Mouse (Mus musculus): ENCODE measurements around the gene Rad51b.

The Rad51b gene

DNA sequence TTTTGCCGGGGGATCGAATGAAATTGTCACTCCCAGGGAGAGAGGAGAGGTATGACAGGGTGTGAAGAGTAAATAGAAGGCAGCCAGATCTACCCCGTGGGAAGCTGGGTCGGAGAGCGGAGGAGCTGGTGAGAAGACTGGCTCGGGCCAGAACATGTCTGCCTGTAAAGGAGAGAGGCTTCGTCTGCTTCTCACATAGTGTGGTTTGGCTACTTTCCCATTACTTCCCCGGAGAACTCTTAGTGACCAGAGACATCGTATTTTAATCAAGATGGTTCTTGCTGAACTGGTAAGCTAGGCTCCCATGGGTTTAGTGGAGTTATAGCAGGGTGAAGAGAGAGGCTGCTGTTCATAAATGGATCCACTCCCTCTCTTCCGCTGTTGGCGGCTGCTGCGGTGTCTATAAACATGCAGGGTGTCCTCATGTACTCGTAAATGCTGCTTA lies 438.3 kb downstream of the Rad51b start:
- in situ Hi-C loops (cut with MboI; ENCODE audit: unreplicated experiment in 2 of 2), result no loop called here

DNA sequence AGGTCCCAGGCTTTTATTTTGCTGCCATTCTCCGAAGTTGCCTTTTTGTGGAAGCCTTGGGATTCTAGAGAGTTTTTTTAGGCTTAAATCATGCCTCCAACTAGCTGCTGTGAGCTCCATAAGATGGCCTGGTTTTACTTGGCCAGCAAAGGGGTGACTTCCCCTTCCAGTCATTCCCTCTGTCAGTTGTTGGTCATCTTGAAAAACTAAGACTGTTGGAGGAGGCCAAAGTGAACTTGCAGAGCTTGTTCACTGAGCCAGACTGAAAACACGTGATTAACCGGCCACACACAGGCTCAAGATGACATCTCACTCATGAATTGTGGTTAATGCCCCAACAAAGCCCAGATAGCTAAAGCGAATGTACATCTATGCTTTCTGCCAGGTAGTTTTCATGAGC lies 438.8 kb downstream of the Rad51b start:
- in situ Hi-C loops (cut with MboI; ENCODE audit: unreplicated experiment in 2 of 2), result no loop called here

DNA sequence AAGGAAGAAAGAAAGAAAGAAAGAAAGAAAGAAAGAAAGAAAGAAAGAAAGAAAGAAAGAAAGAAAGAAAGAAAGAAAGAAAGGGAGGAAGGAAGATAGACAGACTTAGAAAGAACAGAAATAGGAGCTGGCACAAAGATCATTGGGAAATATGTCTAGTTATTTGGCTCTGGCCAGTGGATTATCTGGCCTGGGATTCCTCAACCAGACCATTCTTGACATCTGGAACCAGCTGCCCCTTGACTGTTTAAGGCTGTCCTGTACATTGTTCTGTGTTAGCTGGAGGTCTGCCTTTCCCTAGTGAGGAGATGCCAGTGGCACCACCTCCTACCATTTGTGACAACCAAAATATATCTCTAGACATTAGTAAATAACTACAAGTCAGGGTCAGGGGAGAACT lies 441.6 kb downstream of the Rad51b start:
- in situ Hi-C loops (cut with MboI; ENCODE audit: unreplicated experiment in 2 of 2), result no loop called here

DNA sequence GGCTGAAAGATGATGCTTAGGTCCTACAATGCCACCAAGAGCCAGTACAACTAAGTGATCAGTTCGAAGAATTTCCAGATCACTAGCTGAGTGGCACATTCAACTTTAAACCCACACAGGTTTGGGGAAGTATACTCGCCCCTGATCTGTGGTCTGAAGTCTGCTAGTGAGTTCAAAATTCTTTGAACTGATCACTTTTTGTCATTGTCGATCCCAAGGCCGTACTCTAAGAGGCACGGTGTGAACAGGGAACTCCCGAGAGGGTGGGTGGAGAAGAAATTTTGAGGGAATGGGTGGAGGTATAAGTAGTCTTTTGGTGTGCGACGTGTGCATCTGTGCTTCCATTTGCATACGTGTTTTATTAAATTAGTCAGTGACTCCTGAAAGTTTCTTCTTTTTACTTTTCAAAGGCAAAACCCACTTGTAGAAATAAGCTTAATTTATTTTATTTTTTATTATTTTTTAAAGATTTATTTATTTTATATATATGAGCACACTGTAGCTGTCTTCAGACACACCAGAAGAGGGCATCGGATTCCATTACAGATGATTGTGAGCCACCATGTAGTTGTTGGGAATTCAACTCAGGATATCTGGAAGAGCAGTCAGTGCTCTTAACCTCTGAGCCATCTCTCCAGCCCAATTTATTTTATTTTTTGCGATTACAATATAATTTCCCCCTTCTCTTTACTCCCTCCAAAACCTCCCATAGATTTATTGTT lies 443.0 kb downstream of the Rad51b start:
- in situ Hi-C loops (cut with MboI; ENCODE audit: unreplicated experiment in 2 of 2), result no loop called here

DNA sequence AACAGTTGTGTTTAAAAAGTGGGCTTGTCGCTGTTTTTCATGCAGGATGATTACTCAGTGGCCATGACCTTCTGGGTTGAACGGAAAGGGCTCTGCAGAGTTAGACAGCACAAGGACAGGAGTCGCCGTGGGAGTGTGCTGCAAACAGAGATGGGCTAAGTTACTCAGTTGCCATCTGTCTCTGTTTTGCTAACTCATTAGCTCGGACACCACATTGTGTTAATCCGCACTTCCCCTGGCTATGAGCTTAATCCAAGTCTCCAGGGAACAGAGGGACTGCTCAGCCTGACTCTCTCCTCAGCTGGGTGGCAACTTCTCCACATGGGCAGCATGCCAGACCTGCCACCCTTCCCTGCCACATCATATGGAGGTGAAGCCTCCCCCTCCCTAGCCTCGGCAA lies 445.1 kb downstream of the Rad51b start:
- in situ Hi-C loops (cut with MboI; ENCODE audit: unreplicated experiment in 2 of 2), result no loop called here

DNA sequence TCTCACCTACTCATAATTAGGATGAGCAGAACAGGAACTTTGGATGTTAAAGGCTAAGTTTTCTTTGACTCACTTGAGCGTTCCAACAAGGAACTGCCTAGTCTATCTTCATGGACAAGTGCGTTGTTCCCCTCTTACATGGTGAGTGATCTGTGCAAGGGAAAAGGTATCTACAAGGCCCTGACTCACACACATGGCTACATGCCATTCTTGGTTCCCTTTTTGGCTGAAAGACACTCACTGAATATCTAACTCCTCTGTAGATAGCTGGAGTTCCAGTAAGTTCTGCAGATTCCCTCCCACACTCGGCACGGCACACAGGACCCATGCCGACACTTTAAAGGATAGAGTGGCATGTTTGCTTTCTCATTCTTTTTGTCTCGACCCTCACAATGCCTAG lies 447.0 kb downstream of the Rad51b start:
- in situ Hi-C loops (cut with MboI; ENCODE audit: unreplicated experiment in 2 of 2), result no loop called here

DNA sequence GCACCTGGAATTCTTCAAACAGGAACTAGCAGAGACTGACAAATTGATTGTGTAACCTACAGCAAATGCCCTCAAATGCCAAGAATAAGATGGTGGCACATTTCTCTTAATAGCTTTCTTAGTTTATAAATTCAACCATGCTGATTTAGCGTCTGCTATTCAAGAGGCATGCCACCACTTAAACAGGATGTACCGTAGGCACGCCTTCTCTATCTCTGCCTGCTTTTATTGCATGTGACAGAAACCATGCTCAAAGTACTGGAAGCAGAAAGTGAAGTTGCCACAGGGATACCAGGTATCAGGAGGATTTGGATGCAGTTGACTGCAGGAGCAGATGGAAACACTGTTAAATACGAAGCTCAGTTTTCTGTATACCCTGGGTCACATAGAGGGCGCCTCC lies 448.1 kb downstream of the Rad51b start:
- in situ Hi-C loops (cut with MboI; ENCODE audit: unreplicated experiment in 2 of 2), result no loop called here

DNA sequence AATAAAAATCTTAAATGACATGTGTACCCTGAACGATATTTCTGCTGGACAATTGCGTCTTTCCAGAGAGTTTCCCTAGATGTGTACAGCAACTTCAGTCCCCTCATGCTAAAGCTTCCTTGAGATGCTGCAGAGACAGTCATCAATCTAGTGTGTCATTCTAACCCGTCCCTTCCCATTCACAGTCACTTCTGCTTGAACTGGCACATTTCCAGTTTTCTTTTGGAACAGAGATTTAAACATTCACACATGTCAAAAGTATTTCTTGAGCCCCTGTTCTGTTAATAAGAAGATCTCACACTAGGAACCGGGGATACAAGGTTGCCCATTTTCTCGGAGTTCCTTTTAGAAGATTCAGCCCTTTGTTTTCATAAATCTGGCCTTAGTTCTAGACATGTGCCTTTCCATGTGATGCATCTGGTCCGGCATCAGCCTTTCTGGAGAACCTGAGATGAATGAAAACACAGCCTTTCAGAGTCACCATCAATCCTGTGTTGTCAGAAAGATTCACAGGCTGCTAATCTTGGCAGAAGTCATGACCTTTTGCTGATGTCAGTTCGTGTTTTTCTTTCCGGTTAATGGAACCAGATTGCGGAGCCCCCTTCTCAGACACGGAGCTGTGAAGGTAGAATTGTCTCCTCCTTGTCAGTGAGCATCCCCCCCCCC lies 448.9 kb downstream of the Rad51b start:
- in situ Hi-C loops (cut with MboI; ENCODE audit: unreplicated experiment in 2 of 2), result no loop called here

DNA sequence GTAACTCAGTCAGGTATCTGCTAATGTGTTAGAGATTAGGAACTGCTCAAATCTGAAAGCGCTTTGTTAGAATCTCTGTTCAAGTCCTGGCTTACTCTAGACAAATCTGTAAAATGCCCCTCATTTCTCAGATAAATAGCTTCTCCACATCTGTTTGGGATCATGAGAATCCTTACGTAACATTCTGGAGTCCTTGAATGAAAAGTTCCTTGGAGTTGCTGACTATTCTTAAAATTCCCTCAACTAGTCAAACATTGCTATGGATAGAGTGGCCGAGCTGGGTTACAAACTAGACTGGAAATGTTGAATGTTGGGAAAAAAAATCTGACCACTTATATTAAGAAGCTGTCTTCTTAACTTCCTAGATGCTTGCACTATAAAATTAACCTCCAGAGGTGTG lies 450.5 kb downstream of the Rad51b start:
- in situ Hi-C loops (cut with MboI; ENCODE audit: unreplicated experiment in 2 of 2), result no loop called here

DNA sequence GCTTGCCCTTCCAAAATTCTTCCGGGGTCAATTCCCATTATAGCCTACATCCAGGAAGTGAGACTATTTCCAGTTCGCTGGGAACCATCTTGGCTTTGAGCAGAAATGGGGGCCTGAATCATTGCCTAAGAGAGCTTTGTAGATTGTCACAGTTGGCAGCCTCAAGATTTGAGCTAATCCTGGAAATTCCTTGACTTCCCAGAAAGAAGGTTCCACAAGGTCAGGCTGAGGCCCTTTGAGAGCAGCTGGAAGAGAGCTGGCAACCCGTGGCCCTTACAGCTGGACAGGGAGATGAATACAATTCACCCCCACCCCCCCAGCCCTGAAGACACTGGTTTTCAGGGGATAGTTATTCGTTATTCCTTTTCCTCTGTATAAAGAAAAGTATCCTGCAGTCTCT lies 451.8 kb downstream of the Rad51b start:
- in situ Hi-C loops (cut with MboI; ENCODE audit: unreplicated experiment in 2 of 2), result no loop called here

DNA sequence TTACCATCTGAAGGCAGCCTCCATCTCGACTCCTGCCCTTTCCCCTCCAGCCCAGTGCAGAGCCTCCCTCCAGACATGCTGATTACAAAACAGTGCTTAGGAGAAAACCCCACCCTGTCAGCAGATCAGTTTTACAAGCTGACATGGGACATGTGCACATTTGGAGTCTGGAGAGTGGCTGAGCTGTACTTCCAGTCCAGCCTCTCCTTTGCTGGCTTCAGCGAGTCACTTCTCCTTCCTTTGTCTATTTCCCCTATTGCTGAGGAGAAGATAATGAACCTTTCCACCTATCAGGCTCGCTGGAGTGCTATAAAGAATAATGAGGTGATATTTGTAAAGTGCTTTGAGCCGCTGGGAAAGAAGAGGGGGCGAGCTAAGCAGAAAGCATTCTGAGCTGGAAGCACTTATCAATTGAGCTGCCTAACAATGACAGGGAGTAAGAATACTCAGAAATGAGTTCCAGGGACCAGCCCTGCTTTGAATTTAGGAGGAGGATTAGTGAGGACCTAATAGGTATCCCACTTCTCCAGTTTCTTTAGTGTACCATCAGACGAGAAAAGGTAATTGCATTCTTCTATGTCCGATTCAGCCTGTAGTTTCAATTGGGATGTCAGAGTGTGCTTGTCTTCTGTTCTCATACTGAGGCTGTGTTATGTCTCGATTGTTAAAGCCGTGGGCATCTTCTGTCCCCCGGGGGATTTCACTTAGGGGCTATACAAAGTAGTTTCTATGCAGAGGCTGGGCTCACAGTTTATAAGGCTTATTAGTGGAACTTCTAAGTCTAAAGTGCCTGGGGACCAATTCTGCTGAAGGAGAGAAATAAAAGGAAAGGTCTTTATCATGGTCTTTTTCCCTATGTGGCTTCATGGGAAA lies 453.4 kb downstream of the Rad51b start:
- in situ Hi-C loops (cut with MboI; ENCODE audit: unreplicated experiment in 2 of 2), result loop anchor here in 1 of 2 experiments (5.0 kb wide), 2 partner anchors 92 to 123 kb away; no protein-coding TSS in a partner anchor

DNA sequence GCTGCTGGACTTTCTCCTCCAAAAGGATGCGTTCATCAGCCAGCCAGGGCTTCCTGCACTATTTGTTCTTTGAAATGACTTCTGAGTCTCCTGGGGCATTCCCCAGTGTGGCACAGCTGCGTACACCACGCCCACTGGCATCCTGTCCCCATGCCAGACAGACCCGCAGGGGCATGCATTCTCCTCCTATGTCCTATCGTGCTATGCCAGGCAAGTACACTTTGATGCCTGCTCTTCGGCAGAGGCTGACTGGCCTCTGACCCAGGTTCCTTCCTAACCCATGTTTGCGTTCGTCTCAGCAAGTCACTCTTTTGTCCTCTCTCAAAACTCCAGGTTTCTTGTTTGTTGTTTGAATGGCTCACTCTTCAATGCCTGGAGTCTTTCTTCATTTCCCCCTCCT lies 454.7 kb downstream of the Rad51b start:
- in situ Hi-C loops (cut with MboI; ENCODE audit: unreplicated experiment in 2 of 2), result loop anchor here in 1 of 2 experiments (5.0 kb wide), 2 partner anchors 91 to 124 kb away; no protein-coding TSS in a partner anchor

DNA sequence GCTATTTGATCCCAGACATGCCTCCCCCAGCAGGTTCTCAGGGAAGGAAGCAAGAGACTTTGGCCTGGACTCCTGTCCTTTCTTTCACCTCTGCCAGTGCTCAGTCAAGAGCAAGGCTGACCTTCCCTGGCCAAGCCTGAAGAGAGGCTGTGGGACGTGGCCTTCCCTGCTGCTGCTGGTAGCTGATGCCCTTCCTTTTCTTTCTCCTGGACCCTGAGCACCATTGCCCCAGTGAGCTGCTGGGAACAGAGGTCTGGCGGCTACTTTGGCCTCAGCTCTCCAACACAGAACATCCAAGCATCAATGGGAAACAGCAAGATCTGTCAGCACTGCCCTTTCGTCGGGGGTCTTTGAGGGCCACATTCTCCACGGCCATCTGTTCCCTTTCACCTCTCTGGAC lies 455.1 kb downstream of the Rad51b start:
- in situ Hi-C loops (cut with MboI; ENCODE audit: unreplicated experiment in 2 of 2), result loop anchor here in 1 of 2 experiments (5.0 kb wide), 2 partner anchors 90 to 125 kb away; no protein-coding TSS in a partner anchor

DNA sequence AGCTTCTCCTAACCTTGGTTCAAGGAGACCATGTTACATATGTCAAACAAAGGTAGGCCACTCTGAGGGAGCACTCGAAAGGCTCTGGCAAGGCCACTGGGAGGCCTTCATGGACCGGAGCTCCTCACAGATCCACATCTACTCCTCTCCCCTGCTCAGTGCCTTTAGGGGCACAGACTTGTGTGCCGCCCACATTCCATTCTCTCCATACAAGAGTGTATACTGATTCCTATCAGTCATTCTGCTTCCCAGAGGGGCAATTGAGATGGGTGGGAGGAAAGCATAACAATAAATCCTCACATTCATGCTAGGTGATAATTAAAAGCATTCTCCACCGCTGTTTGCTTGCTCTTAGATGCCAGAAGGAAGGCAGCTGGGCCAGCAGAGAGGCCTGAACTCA lies 458.5 kb downstream of the Rad51b start:
- in situ Hi-C loops (cut with MboI; ENCODE audit: unreplicated experiment in 2 of 2), result no loop called here

DNA sequence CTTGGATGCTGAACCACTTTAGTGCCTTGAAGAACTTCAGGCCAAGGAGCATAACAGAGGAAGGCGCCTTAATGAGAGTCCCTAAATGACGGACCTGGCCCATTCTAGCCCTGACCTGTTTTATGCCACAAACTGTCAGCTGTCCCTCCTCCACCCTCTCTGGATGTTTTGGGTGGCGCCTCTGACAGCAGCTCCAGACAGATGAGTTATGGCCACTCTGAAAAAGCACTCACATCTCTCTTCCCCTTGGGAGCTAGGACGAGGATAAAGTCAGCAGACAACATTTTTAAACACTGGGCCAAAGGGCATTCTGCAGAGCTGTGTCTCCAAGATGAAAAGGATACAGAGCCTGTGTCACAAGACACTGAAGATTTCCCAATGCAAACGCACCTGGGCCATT lies 459.3 kb downstream of the Rad51b start:
- in situ Hi-C loops (cut with MboI; ENCODE audit: unreplicated experiment in 2 of 2), result no loop called here

DNA sequence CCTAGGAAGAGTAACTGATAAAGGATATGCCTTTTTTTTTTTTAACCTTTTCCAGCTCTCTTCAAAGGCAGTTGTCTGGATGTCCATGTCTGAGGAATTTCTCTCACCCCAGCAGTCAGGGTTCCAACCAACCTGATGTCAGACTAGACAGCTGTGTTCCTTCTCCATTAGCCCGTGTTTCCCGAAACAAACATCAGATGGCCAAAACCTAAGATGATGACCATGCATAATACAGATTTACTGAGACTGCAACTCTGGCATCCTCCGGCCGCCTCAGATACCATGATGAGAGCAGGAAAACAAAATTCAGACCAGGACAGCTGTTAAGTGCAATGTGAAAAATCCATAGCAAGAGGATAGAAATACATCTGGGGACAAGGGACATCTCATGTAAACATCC lies 460.7 kb downstream of the Rad51b start:
- in situ Hi-C loops (cut with MboI; ENCODE audit: unreplicated experiment in 2 of 2), result no loop called here

DNA sequence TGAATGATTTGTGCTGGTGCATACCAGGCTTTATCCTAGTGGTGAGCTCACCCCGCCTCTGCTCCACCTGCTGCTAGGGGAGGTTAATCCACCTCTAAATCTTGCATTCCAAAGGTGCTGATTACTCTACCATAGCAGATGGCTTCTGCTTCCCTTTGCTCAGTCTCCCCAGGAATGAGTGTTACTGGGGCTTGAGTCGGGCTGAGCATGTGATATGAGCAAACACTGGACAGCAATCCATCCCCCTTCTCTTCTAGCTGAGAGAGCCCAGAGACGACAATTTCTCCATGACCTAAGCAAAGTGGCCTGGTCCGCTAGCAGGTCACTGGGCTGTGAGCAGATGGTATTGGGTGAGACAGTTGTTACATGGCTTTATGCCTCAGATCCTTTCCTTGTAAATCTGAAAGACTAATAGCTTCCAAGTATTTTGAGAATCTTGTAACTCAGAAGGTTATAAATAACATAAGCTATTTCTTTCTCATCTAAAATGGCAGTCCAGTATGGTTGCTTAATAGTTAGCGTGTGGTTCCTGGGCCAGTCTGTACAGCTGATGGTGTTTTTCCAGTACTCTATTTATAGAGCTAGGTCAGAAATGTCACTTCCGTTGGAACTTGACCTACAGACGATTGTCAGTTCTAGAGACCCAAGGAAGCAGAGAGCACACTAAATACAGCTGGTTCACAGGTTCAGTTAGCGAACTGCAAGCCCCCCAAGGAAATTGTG lies 462.3 kb downstream of the Rad51b start:
- in situ Hi-C loops (cut with MboI; ENCODE audit: unreplicated experiment in 2 of 2), result no loop called here

DNA sequence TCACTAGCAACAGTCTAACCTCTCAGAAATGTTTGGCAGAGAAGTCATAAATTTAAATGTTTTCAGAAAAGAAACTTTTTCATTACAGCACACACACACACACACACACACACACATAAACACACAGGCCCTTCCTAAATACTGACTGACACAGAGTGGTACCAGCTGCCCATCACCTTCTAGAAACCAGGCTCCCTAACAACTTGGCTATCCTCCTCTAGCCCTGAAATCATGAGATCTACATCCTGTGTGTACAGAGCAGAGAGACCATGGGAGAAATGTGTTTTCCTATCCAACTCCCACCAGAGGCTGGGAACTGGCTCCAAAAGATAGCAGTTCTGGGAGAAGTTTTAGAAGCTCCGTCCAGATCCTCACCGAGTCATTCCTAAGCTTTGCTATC lies 464.1 kb downstream of the Rad51b start:
- in situ Hi-C loops (cut with MboI; ENCODE audit: unreplicated experiment in 2 of 2), result no loop called here

DNA sequence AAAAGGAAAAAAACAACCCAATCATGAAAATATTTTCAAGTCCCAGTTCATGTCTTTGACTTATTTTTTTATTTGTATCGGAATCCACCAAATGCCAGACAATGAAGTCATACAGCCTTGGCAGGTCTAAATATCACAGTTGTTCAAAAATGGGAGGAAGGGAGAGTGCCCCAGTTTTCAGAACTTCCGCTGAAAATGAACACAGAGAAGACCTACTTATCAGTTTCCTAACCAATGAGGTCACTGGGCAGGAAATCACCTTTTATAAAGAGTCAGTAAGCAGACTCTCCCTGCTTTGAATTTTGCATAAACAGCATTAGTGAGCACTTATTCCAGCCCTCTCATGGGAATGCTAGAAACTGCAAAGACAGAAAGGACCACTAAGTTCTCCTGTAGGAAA lies 465.0 kb downstream of the Rad51b start:
- in situ Hi-C loops (cut with MboI; ENCODE audit: unreplicated experiment in 2 of 2), result no loop called here

DNA sequence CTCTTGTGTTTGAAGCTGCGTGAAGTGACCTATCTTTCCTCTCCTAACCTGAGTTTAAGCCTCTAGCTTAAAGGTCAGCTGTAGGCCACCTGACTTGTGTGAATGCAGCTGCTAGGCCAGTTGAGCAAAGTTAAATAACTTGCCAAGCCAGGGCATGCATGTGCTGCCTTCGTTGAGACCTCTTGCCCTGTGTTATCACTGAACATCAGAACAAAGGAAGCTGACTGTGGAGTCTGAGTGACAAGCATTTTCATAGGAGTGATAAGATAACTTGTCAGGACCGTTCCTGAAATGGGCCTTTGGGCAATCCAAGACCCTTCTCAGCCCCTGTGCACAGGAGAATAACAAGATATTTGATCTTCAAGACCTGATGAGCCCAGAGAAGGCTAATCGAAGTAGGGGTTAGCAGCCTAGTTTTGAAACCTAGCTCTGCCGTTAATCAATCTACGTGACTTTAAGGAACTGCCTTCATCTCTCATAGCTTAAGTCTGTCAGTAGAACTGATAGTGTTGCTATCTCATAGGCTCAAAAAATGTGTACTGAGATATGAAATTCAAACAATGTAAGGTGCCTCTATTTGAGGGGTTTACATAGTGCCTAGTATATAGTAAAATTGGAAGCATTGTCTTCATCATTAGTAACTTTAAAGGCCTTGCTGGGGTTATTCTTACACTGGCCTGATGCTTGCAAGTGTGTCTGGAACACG lies 465.6 kb downstream of the Rad51b start:
- in situ Hi-C loops (cut with MboI; ENCODE audit: unreplicated experiment in 2 of 2), result no loop called here

Data from v-Abl transformed pro-B cells (cell line).